Mouse (Mus musculus) CD4-positive naive resting alpha-beta T cell, adult 76 days (primary cell): ENCODE results near the gene Agtrap. TPM values are rescaled to one million over a fixed set of nuclear protein-coding genes. Genes with fewer than 3 reads are reported as not detected.

Source experiments
- total RNA-seq: library from RNA; stranded (reverse); gene quantifications from one replicate; pipeline ENCODE4 v1.2.4, GENCODE M21; 2023

Agtrap gene
- 16.3 TPM for total RNA-seq

GRCm38 (mm10) chr4:148087907-148088527 is at the start of gene Agtrap:
Gene Agtrap, minus strand, starts transcription at chr4:148088031.

GRCm38 (mm10) chr4:148130561-148131413 is 43.0 kb upstream of the Agtrap start, which contains the start of gene Draxin:
Gene Draxin, minus strand, starts transcription at chr4:148130698.

GRCm38 (mm10) chr4:148130133-148130532 is 42.3 kb upstream of the Agtrap start, which contains the start of gene Mad2l2:
Gene Mad2l2, plus strand, starts transcription at chr4:148130384.

GRCm38 (mm10) chr4:148038600-148039253 is 49.1 kb downstream of the Agtrap start, which contains the start of the genes Clcn6 and Mthfr:
Gene Clcn6, minus strand, starts transcription at chr4:148038821.
Gene Mthfr, plus strand, starts transcription at chr4:148039077.

Other genes starting within 250 kb of the Agtrap start
- gene Zfp933, start 239.7 kb downstream of the Agtrap start, total RNA-seq, result 6.1 TPM
- gene Miip, start 219.2 kb downstream of the Agtrap start, total RNA-seq, result 49.7 TPM
- gene Fv1, start 219.1 kb downstream of the Agtrap start, total RNA-seq, result 12.5 TPM
- gene Mfn2, start 183.3 kb downstream of the Agtrap start, total RNA-seq, result 34.6 TPM
- 4.6 TPM for gene Plod1, start 151.3 kb downstream of the Agtrap start, total RNA-seq
- 59.8 TPM for gene 2510039O18Rik, start 147.1 kb downstream of the Agtrap start, total RNA-seq
- gene Nppb, start 102.2 kb downstream of the Agtrap start, total RNA-seq, result not detected
- gene Nppa, start 87.3 kb downstream of the Agtrap start, total RNA-seq, result not detected
- gene Clcn6, start 49.2 kb downstream of the Agtrap start, total RNA-seq, result 30.9 TPM
- 34.5 TPM for gene Mthfr, start 49.0 kb downstream of the Agtrap start, total RNA-seq
- gene Mad2l2, start 42.4 kb upstream of the Agtrap start, total RNA-seq, result 18.0 TPM
- not detected for gene Draxin, start 42.7 kb upstream of the Agtrap start, total RNA-seq
- 17.5 TPM for gene Fbxo6, start 64.1 kb upstream of the Agtrap start, total RNA-seq
- gene Fbxo44, start 72.5 kb upstream of the Agtrap start, total RNA-seq, result 4.2 TPM
- gene Fbxo2, start 72.6 kb upstream of the Agtrap start, total RNA-seq, result not detected
- gene Disp3, start 199.9 kb upstream of the Agtrap start, total RNA-seq, result not detected